Mouse (Mus musculus) cortical plate, adult 2 months (tissue): ENCODE data around the gene Immp1l.

Source experiments
- CTCF ChIP-seq: fragments of 200-500 bp; IDR thresholded peaks from 2 replicates; pipeline ENCODE4 v1.5.1; 2011; ENCODE audit warnings: mild to moderate bottlenecking, control low read depth, low read length; ENCODE audit not compliant: insufficient read depth; ENCODE audit errors: extremely low read depth
- POLR2A ChIP-seq: fragments of 200-500 bp; IDR thresholded peaks from 2 replicates; pipeline ENCODE4 v1.6.1; 2011; ENCODE audit warnings: mild to moderate bottlenecking, low read length, control low read depth; ENCODE audit not compliant: insufficient read depth; ENCODE audit errors: extremely low read depth

GRCm38 (mm10) chr2:105917623-105918346 is 13.3 kb downstream of the Immp1l start:
- TF ChIP-seq POLR2A (no peak), CTCF (no peak)
